8 mouse cellular contexts compared by ENCODE assay signal in genomic region chr1:136781561-136782025, GRCm38 (mm10).
DNase-seq lines count a peak whose midpoint lies in the region; ATAC-seq lines count a peak whose summit lies in the region.

No protein-coding gene starts in this region.

- H3K27ac ChIP-seq in embryonic facial prominence, embryonic 12.5 days = peak overlapping the region; percentile 14; the same call in 1 of the 2 replicates
- 0 out of 2 replicates have a peak overlapping the region, but pooled peaks have one; percentile 27 for H3K27ac ChIP-seq in intestine, embryonic 16.5 days (ENCODE audit: low read length)
- H3K27ac ChIP-seq in liver, embryonic 15.5 days (replicated peaks) = no peak overlapping the region
- no peak overlapping the region for H3K27ac ChIP-seq in neural tube, embryonic 15.5 days (replicated peaks)

- peak; percentile 23 to 37 for DNase-seq in layer of hippocampus, postnatal 10 days (ENCODE audit: low spot score in 2 of 2)
- DNase-seq in layer of hippocampus, postnatal 36 days = no peak
- no peak for DNase-seq in MN1 (ENCODE audit: low spot score)
- DNase-seq in thymus, adult 18-20 months = no peak

- no peaks in the 10 kb centered on the region for H3K36me3 ChIP-seq in embryonic facial prominence, embryonic 12.5 days
- H3K36me3 ChIP-seq in intestine, embryonic 16.5 days (ENCODE audit: control insufficient read depth, insufficient read depth, low read length) = no peaks in the 10 kb centered on the region
- H3K36me3 ChIP-seq in liver, embryonic 15.5 days (replicated peaks) = no peaks in the 10 kb centered on the region
- no peaks in the 10 kb centered on the region for H3K36me3 ChIP-seq in neural tube, embryonic 15.5 days

- 47% methylated on average over 18 of the region's 18 CpGs for WGBS in embryonic facial prominence, embryonic 12.5 days
- 25% methylated on average over 18 of the region's 18 CpGs for WGBS in intestine, embryonic 16.5 days
- WGBS in liver, embryonic 15.5 days (ENCODE audit: insufficient replicate concordance) = 55% methylated on average over 18 of the region's 18 CpGs
- WGBS in neural tube, embryonic 15.5 days = 12% methylated on average over 18 of the region's 18 CpGs

- peak overlapping the region; percentile 35 for H3K4me2 ChIP-seq in embryonic facial prominence, embryonic 12.5 days (replicated peaks)
- H3K4me2 ChIP-seq in intestine, embryonic 16.5 days (ENCODE audit: low read depth, low read length) = peak overlapping the region; percentile 46
- H3K4me2 ChIP-seq in liver, embryonic 15.5 days = peak overlapping the region; percentile 27
- peak overlapping the region; percentile 57 for H3K4me2 ChIP-seq in neural tube, embryonic 15.5 days

- no peaks in the 10 kb centered on the region for H3K9me3 ChIP-seq in embryonic facial prominence, embryonic 12.5 days
- no peaks in the 10 kb centered on the region for H3K9me3 ChIP-seq in intestine, embryonic 16.5 days (ENCODE audit: control insufficient read depth, low read length)
- no peaks in the 10 kb centered on the region for H3K9me3 ChIP-seq in liver, embryonic 15.5 days (replicated peaks)
- H3K9me3 ChIP-seq in neural tube, embryonic 15.5 days (replicated peaks) = no peaks in the 10 kb centered on the region

- H3K9ac ChIP-seq in embryonic facial prominence, embryonic 12.5 days = no peak overlapping the region
- H3K9ac ChIP-seq in intestine, embryonic 16.5 days (ENCODE audit: low read depth, low read length) = peak overlapping the region; percentile 38
- no peak overlapping the region for H3K9ac ChIP-seq in liver, embryonic 15.5 days
- peak overlapping the region; percentile 27; the same call in 1 of the 2 replicates for H3K9ac ChIP-seq in neural tube, embryonic 15.5 days (replicated peaks)

- no peak for ATAC-seq in embryonic facial prominence, embryonic 12.5 days (ENCODE audit: insufficient number of reproducible peaks, insufficient read depth, low FRiP score, low TSS enrichment)
- ATAC-seq in intestine, embryonic 16.5 days = no peak
- ATAC-seq in liver, embryonic 15.5 days (ENCODE audit: insufficient read depth) = no peak
- ATAC-seq in neural tube, embryonic 15.5 days (ENCODE audit: low FRiP score) = peak; percentile 63

- no peak overlapping the region for H3K4me3 ChIP-seq in embryonic facial prominence, embryonic 12.5 days
- H3K4me3 ChIP-seq in intestine, embryonic 16.5 days (ENCODE audit: low read length) = peak overlapping the region; percentile 29
- H3K4me3 ChIP-seq in liver, embryonic 15.5 days (replicated peaks) = no peak overlapping the region; the same call in 1 of the 2 replicates
- H3K4me3 ChIP-seq in neural tube, embryonic 15.5 days (replicated peaks) = peak overlapping the region; percentile 36

- H3K27me3 ChIP-seq in embryonic facial prominence, embryonic 12.5 days = no peaks in the 10 kb centered on the region
- H3K27me3 ChIP-seq in intestine, embryonic 16.5 days (replicated peaks; ENCODE audit: control insufficient read depth, insufficient read depth, low read length) = no peaks in the 10 kb centered on the region
- no peaks in the 10 kb centered on the region for H3K27me3 ChIP-seq in liver, embryonic 15.5 days
- H3K27me3 ChIP-seq in neural tube, embryonic 15.5 days (replicated peaks) = peaks cover 8% of the 10 kb centered on the region

- H3K4me1 ChIP-seq in embryonic facial prominence, embryonic 12.5 days = peaks cover 16% of the 10 kb centered on the region
- H3K4me1 ChIP-seq in intestine, embryonic 16.5 days (ENCODE audit: control insufficient read depth, insufficient read depth, low read length) = peaks cover 14% of the 10 kb centered on the region
- H3K4me1 ChIP-seq in liver, embryonic 15.5 days (replicated peaks) = no peaks in the 10 kb centered on the region; the same call in 1 of the 2 replicates
- H3K4me1 ChIP-seq in neural tube, embryonic 15.5 days = peaks cover 30% of the 10 kb centered on the region

Comparison
In these comparisons a context has a peak if more than half of its experiments do, and no peak if none do; other contexts are left out.
1. DNase-seq: peak in layer of hippocampus, postnatal 10 days (2 of 2); none in layer of hippocampus, postnatal 36 days (0 of 2), MN1 (single experiment) and thymus, adult 18-20 months (0 of 2).
2. H3K27ac ChIP-seq: peak in embryonic facial prominence, embryonic 12.5 days (single experiment) and intestine, embryonic 16.5 days (single experiment); none in liver, embryonic 15.5 days (single experiment) and neural tube, embryonic 15.5 days (single experiment).
3. H3K4me3 ChIP-seq: peak in intestine, embryonic 16.5 days (single experiment) and neural tube, embryonic 15.5 days (single experiment); none in embryonic facial prominence, embryonic 12.5 days (single experiment) and liver, embryonic 15.5 days (single experiment).
4. H3K9ac ChIP-seq: peak in intestine, embryonic 16.5 days (single experiment) and neural tube, embryonic 15.5 days (single experiment); none in embryonic facial prominence, embryonic 12.5 days (single experiment) and liver, embryonic 15.5 days (single experiment).
5. Peak in every context shown above with its lines, with median percentiles within 50 percentile points of each other: H3K4me2 ChIP-seq.